Mouse (Mus musculus): ENCODE measurements at regions not wholly inside any gene's neighbourhood (a gene's known extent, or its start where the extent isn't known, plus 50 kb on each side); places are given as distances from the start of the nearest gene placed in this dataset.

- TF ChIP-seq POLR2A (IDR thresholded peaks at IDR 0.05; ENCODE audit: borderline replicate concordance, insufficient read depth, low read length) (no peak), CTCF (IDR thresholded peaks at IDR 0.05; ENCODE audit: borderline replicate concordance, insufficient read depth, low read depth, low read length) (no peak)
Measured at GRCm38 (mm10) chr8:128035672-128036071, 322.7 kb upstream of the Nrp1 start.
